Mouse (Mus musculus) retina, postnatal 7 days (tissue): ENCODE measurements around the gene Tbc1d16.
"Not testable (repeated sequence)": the region's sequence is repeated elsewhere in the genome, so short reads cannot be mapped to it uniquely, and the experiment has no call there.

Experiments used
- DNase-seq: peaks from one replicate; pipeline ENCODE4 v3.0.0-alpha.2; 2012; ENCODE audit warnings: low read depth, low spot score

Gene Tbc1d16

GRCm38 (mm10) chr11:119116992-119117391 is 111.3 kb downstream of the Tbc1d16 start:
- no peak for DNase-seq

GRCm38 (mm10) chr11:119112721-119113120 is 115.6 kb downstream of the Tbc1d16 start:
- no peak for DNase-seq

GRCm38 (mm10) chr11:119111345-119111744 is 117.0 kb downstream of the Tbc1d16 start:
- DNase-seq = no peak

- no peak for DNase-seq
Observed at GRCm38 (mm10) chr11:119109415-119110071, 118.8 kb downstream of the Tbc1d16 start.

- no peak for DNase-seq
Observed at GRCm38 (mm10) chr11:119108573-119109263, 119.6 kb downstream of the Tbc1d16 start.

GRCm38 (mm10) chr11:119106289-119106688 is 122.0 kb downstream of the Tbc1d16 start:
- no peak for DNase-seq

GRCm38 (mm10) chr11:119105748-119106147 is 122.6 kb downstream of the Tbc1d16 start:
- no peak for DNase-seq

GRCm38 (mm10) chr11:119105071-119105609 is 123.2 kb downstream of the Tbc1d16 start:
- DNase-seq = no peak

- no peak for DNase-seq
Observed at GRCm38 (mm10) chr11:119103991-119104390, 124.3 kb downstream of the Tbc1d16 start.

GRCm38 (mm10) chr11:119100355-119100754 is 127.9 kb downstream of the Tbc1d16 start:
- DNase-seq = not testable (repeated sequence)

GRCm38 (mm10) chr11:119098202-119098601 is 130.1 kb downstream of the Tbc1d16 start:
- no peak for DNase-seq

GRCm38 (mm10) chr11:119095441-119095840 is 132.9 kb downstream of the Tbc1d16 start:
- DNase-seq = no peak

GRCm38 (mm10) chr11:119093322-119093721 is 135.0 kb downstream of the Tbc1d16 start:
- DNase-seq = no peak
